Mouse (Mus musculus): ENCODE data around the gene Pknox1. TPM values are rescaled to one million over a fixed set of nuclear protein-coding genes. Genes with fewer than 3 reads are reported as not detected.

The Pknox1 gene
- polyA plus RNA-seq, 1 experiment: 52.9 TPM

DNA sequence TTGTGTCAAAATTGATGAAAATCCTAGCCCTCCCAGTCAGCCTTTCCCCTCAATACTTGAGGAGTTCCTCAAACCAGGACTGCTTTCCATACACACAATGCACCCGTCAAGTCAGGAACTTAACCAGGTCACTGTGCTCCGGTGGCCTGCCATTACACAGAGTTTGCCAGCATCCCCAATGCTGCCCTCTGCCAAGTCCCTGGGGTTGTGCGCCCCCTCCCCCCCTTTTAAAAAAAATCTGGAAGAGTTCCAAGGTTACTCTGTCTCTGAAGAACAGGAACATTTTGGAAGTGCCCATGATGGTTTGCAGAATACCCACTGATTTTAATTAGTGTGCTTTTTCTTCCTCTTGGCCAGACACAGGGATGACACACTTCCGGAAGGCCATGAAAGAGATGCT, 75.1 kb downstream of the Pknox1 start:
- no peak overlapping the region for H3K27ac ChIP-seq (ENCODE audit: insufficient read depth, low read length)
- no peaks in the 10 kb centered on the region for H3K36me3 ChIP-seq (ENCODE audit: control insufficient read depth, insufficient read depth, low read length, poor library complexity, severe bottlenecking)
- H3K4me1 ChIP-seq (ENCODE audit: control insufficient read depth, insufficient read depth, low read length): no peaks in the 10 kb centered on the region
- no peak overlapping the region for H3K9ac ChIP-seq (ENCODE audit: low read depth, poor library complexity, severe bottlenecking)
- no peak overlapping the region for H3K4me3 ChIP-seq (ENCODE audit: low read depth, low read length)
- no peaks in the 10 kb centered on the region for H3K27me3 ChIP-seq (ENCODE audit: control insufficient read depth, insufficient read depth, low read length, poor library complexity, severe bottlenecking)
- no peaks in the 10 kb centered on the region for H3K9me3 ChIP-seq (replicated peaks; ENCODE audit: control insufficient read depth, insufficient read depth, low read length, poor library complexity, severe bottlenecking)
- no peak for TF ChIP-seq CTCF (IDR thresholded peaks at IDR 0.05; ENCODE audit: low read depth, low read length)
- no peak for TF ChIP-seq EP300 (IDR thresholded peaks at IDR 0.05; ENCODE audit: insufficient read depth, low read depth, low read length)
- TF ChIP-seq POLR2A (IDR thresholded peaks at IDR 0.05; ENCODE audit: insufficient read depth, low read length): no peak

DNA sequence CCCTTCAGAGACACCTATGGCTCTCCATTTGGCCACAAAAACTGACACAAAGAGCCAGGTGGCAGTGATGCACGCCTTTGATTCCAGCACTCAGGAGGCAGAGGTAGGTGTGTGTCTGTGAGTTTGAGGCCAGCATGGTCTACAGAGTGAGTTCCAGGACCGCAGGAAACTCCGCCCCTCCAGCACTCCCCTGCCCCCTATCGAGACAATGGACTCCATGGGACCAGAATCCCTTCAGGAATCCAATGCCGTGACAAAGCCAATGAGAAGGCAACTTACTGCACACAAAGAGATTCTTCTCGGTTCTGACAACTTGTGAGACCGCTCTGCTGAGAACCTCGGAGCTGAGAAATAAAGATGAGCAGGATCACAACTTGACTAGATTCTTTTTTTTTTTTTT, 77.8 kb downstream of the Pknox1 start:
- Histone ChIP-seq H3K27me3 (ENCODE audit: control insufficient read depth, insufficient read depth, low read length, poor library complexity, severe bottlenecking) (no peaks in the 10 kb centered on the region), H3K36me3 (ENCODE audit: control insufficient read depth, insufficient read depth, low read length, poor library complexity, severe bottlenecking) (peaks cover 2% of the 10 kb centered on the region), H3K4me1 (ENCODE audit: control insufficient read depth, insufficient read depth, low read length) (no peaks in the 10 kb centered on the region), H3K27ac (ENCODE audit: insufficient read depth, low read length) (no peak overlapping the region), H3K9ac (ENCODE audit: low read depth, poor library complexity, severe bottlenecking) (no peak overlapping the region), H3K4me3 (ENCODE audit: low read depth, low read length) (no peak overlapping the region), H3K9me3 (replicated peaks; ENCODE audit: control insufficient read depth, insufficient read depth, low read length, poor library complexity, severe bottlenecking) (no peaks in the 10 kb centered on the region)
- TF ChIP-seq POLR2A (IDR thresholded peaks at IDR 0.05; ENCODE audit: insufficient read depth, low read length) (no peak), EP300 (IDR thresholded peaks at IDR 0.05; ENCODE audit: insufficient read depth, low read depth, low read length) (no peak), CTCF (IDR thresholded peaks at IDR 0.05; ENCODE audit: low read depth, low read length) (peak; percentile 6)

DNA sequence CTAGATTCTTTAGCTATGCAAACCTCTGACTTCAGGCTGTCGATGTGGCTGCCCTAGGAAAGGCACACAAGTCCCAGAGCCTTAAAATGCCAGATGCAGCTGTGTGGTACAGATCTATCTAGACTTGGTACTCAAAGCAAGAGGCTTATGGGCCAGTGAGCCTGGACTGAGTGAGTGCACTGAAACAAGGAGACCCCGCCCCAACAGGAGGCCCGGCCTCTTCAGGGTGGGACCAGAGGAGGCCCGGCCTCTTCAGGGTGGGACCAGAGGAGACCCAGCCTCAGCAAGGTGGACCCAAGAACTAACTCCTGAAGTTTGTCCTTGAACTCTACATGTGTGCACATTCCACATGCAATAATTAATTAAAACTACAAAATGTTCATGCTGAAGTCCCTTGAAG, 78.4 kb downstream of the Pknox1 start:
- no peaks in the 10 kb centered on the region for H3K4me1 ChIP-seq (ENCODE audit: control insufficient read depth, insufficient read depth, low read length)
- no peak overlapping the region; the same call in 1 of the 2 replicates for H3K4me3 ChIP-seq (ENCODE audit: low read depth, low read length)
- peaks cover 8% of the 10 kb centered on the region for H3K36me3 ChIP-seq (ENCODE audit: control insufficient read depth, insufficient read depth, low read length, poor library complexity, severe bottlenecking)
- TF ChIP-seq CTCF (IDR thresholded peaks at IDR 0.05; ENCODE audit: low read depth, low read length): no peak
- H3K27ac ChIP-seq (ENCODE audit: insufficient read depth, low read length): no peak overlapping the region
- no peaks in the 10 kb centered on the region for H3K9me3 ChIP-seq (replicated peaks; ENCODE audit: control insufficient read depth, insufficient read depth, low read length, poor library complexity, severe bottlenecking)
- no peak overlapping the region for H3K9ac ChIP-seq (ENCODE audit: low read depth, poor library complexity, severe bottlenecking)
- H3K27me3 ChIP-seq (ENCODE audit: control insufficient read depth, insufficient read depth, low read length, poor library complexity, severe bottlenecking): no peaks in the 10 kb centered on the region

DNA sequence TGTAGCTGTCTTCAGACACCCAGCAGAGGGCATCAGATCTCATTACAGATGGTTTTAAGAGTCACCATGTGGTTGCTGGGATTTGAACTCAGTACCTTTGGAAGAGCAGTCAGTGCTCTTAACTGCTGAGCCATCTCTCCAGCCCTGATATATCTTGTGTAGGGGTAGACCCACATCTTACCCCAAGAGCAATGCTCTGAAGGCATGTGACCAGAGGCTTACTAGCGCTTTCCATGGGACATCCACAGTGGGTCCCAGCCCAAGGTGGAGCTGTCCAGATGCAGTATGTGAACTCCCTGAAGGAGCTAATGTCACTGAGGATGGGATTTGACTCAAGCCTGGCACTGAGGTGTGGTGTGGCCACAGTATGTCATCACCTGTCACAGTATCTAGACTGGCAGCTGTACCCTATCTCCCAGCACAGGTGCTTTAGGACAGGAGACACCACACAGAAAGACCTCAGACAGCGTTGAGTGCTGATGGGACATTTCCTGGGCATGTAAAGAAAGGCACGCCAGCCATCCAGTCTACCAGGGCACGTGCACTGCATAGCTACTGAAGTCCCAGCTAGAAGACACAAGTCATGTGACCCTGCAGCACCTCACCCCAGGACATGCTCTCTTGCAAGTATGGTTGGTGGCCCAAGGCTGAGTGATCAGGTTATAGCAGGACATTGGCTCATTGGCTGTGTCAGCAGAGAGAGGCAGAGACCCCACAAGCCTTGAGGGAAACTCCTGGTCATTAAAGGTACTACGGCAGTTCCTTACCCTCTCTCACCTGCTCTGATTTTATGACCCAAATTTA, 81.9 kb downstream of the Pknox1 start:
- no peaks in the 10 kb centered on the region for H3K27me3 ChIP-seq (ENCODE audit: control insufficient read depth, insufficient read depth, low read length, poor library complexity, severe bottlenecking)
- H3K27ac ChIP-seq (ENCODE audit: insufficient read depth, low read length): no peak overlapping the region
- peaks cover 40% of the 10 kb centered on the region for H3K36me3 ChIP-seq (ENCODE audit: control insufficient read depth, insufficient read depth, low read length, poor library complexity, severe bottlenecking)

DNA sequence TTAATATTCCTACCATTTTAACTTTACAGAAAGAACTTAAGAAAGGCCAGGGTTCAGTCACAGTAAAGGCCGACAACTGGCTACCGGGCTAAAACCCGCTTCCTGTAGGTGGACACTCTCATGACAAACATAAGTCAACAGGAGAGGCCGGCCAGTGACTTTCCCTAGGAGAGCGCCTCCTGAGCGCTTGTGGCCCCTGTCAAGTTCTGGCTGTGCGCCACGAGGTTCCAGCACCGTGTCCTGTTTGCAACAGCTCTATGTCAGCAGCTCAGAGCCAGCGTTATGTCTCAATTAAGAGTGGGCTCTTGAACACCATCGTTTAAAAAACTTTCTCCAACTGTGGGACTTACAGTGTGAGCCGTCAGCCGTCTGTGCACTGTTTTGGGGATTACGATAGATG, 87.6 kb downstream of the Pknox1 start:
- Histone ChIP-seq H3K9ac (ENCODE audit: low read depth, poor library complexity, severe bottlenecking) (no peak overlapping the region), H3K36me3 (ENCODE audit: control insufficient read depth, insufficient read depth, low read length, poor library complexity, severe bottlenecking) (peaks cover 87% of the 10 kb centered on the region), H3K4me1 (ENCODE audit: control insufficient read depth, insufficient read depth, low read length) (no peaks in the 10 kb centered on the region), H3K27me3 (ENCODE audit: control insufficient read depth, insufficient read depth, low read length, poor library complexity, severe bottlenecking) (no peaks in the 10 kb centered on the region), H3K27ac (ENCODE audit: insufficient read depth, low read length) (no peak overlapping the region), H3K9me3 (replicated peaks; ENCODE audit: control insufficient read depth, insufficient read depth, low read length, poor library complexity, severe bottlenecking) (no peaks in the 10 kb centered on the region), H3K4me3 (ENCODE audit: low read depth, low read length) (no peak overlapping the region)
- TF ChIP-seq EP300 (IDR thresholded peaks at IDR 0.05; ENCODE audit: insufficient read depth, low read depth, low read length) (no peak), CTCF (IDR thresholded peaks at IDR 0.05; ENCODE audit: low read depth, low read length) (no peak), POLR2A (IDR thresholded peaks at IDR 0.05; ENCODE audit: insufficient read depth, low read length) (no peak)

More for the DNA sequence above, 81.9 kb downstream of the Pknox1 start:
- TF ChIP-seq EP300 (IDR thresholded peaks at IDR 0.05; ENCODE audit: insufficient read depth, low read depth, low read length): no peak
- no peak for TF ChIP-seq POLR2A (IDR thresholded peaks at IDR 0.05; ENCODE audit: insufficient read depth, low read length)
- TF ChIP-seq CTCF (IDR thresholded peaks at IDR 0.05; ENCODE audit: low read depth, low read length): no peak
- H3K9me3 ChIP-seq (replicated peaks; ENCODE audit: control insufficient read depth, insufficient read depth, low read length, poor library complexity, severe bottlenecking): no peaks in the 10 kb centered on the region
- no peak overlapping the region for H3K4me3 ChIP-seq (ENCODE audit: low read depth, low read length)
- H3K4me1 ChIP-seq (ENCODE audit: control insufficient read depth, insufficient read depth, low read length): no peaks in the 10 kb centered on the region
- no peak overlapping the region for H3K9ac ChIP-seq (ENCODE audit: low read depth, poor library complexity, severe bottlenecking)

DNA sequence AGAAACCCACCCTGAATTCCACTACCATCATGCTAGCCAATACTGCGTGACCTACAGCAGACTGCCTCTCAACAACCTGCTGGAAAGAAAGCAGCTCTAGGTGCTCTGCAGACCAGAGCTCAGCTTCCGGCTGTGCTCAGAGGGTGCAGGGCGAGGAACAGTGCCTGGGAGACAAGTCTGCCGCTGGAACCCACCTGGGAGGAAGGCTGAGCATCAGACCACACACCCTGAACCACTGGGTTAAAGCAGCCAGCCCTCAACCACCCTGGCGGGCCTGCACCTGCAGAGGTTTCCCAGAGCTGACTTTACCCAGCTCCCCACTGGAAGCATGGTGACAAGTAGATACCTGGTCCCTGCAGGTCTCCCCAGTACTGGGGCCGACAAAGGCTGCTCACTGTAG, 88.7 kb downstream of the Pknox1 start:
- no peak overlapping the region for H3K27ac ChIP-seq (ENCODE audit: insufficient read depth, low read length)
- no peaks in the 10 kb centered on the region for H3K4me1 ChIP-seq (ENCODE audit: control insufficient read depth, insufficient read depth, low read length)
- no peaks in the 10 kb centered on the region for H3K27me3 ChIP-seq (ENCODE audit: control insufficient read depth, insufficient read depth, low read length, poor library complexity, severe bottlenecking)
- H3K36me3 ChIP-seq (ENCODE audit: control insufficient read depth, insufficient read depth, low read length, poor library complexity, severe bottlenecking): peaks cover 79% of the 10 kb centered on the region
- TF ChIP-seq EP300 (IDR thresholded peaks at IDR 0.05; ENCODE audit: insufficient read depth, low read depth, low read length) (no peak), POLR2A (IDR thresholded peaks at IDR 0.05; ENCODE audit: insufficient read depth, low read length) (no peak), CTCF (IDR thresholded peaks at IDR 0.05; ENCODE audit: low read depth, low read length) (no peak)
- H3K9ac ChIP-seq (ENCODE audit: low read depth, poor library complexity, severe bottlenecking): no peak overlapping the region
- no peaks in the 10 kb centered on the region for H3K9me3 ChIP-seq (replicated peaks; ENCODE audit: control insufficient read depth, insufficient read depth, low read length, poor library complexity, severe bottlenecking)
- no peak overlapping the region for H3K4me3 ChIP-seq (ENCODE audit: low read depth, low read length)
